Mouse (Mus musculus): ENCODE measurements around the gene Dnaic1. TPM values are rescaled to one million over a fixed set of nuclear protein-coding genes. Genes with fewer than 3 reads are reported as not detected.

Dnaic1 gene
- polyA plus RNA-seq, 1 experiment from 2014 or later, result 1.7 TPM

DNA sequence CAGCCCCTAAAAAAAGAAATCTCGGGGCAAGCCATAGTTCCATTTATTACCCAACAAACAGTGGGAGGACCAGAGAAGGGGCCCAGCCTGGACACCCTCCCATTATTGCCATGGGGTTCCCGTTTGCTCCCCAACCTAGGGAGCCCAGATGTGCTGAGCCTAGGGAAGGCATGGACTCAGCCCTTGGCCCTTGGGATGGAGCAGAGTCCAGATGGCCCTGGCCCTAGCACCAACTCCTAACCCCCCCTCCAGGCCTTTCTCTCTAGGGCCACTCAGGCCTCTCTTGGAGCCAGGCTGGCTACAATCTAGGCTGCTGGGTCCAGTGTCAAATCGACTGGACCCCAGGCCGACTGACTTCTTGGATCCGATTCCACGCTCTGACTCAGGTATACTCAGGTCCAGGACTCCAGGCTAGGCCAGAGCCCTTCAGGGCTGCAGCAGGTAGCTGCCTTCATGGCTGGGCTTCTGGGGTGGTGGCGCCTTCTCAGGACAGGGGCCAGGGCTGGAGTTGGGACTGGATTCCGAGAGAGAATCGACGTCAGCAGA lies 68.7 kb downstream of the Dnaic1 start:
- Histone ChIP-seq H3K36me3 (no peaks in the 10 kb centered on the region), H3K9me3 (replicated peaks) (no peaks in the 10 kb centered on the region), H3K27ac (no peak overlapping the region), H3K4me3 (replicated peaks) (no peak overlapping the region), H3K27me3 (peaks cover 14% of the 10 kb centered on the region), H3K4me2 (peak overlapping the region; percentile 85; the same call in 1 of the 2 replicates), H3K4me1 (peaks cover 55% of the 10 kb centered on the region), H3K9ac (no peak overlapping the region)
- 91% methylated on average over 10 of the region's 10 CpGs for WGBS
- no peak for ATAC-seq (replicated peaks; ENCODE audit: low FRiP score)

DNA sequence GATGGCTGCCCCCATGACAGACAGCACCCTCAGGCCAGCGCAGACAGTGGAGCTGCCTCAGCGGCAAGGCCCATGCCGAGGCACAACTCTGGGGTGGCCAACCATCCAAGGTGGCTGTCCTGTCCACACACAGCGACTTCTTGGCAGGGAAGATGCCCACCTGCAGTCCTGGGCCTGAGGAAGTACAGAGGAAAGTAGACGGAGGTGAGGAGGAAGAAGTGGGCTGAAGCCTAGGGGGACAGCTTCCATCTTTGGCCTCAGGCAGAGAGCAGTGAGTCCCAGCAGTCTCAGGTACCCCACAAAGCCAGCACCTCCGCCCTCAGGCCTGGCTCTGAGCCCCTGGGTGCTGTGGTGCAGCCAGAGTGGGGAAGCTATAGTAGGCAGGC lies 69.2 kb downstream of the Dnaic1 start:
- no peak overlapping the region for H3K27ac ChIP-seq
- no peak overlapping the region for H3K9ac ChIP-seq
- peak overlapping the region; percentile 85 for H3K4me2 ChIP-seq
- ATAC-seq (replicated peaks; ENCODE audit: low FRiP score), result no peak
- peak overlapping the region; percentile 57 for H3K4me3 ChIP-seq (replicated peaks)
- H3K9me3 ChIP-seq (replicated peaks), result no peaks in the 10 kb centered on the region
- peaks cover 55% of the 10 kb centered on the region for H3K4me1 ChIP-seq
- no peaks in the 10 kb centered on the region for H3K36me3 ChIP-seq
- WGBS, result 83% methylated on average over 6 of the region's 6 CpGs
- H3K27me3 ChIP-seq, result peaks cover 14% of the 10 kb centered on the region

DNA sequence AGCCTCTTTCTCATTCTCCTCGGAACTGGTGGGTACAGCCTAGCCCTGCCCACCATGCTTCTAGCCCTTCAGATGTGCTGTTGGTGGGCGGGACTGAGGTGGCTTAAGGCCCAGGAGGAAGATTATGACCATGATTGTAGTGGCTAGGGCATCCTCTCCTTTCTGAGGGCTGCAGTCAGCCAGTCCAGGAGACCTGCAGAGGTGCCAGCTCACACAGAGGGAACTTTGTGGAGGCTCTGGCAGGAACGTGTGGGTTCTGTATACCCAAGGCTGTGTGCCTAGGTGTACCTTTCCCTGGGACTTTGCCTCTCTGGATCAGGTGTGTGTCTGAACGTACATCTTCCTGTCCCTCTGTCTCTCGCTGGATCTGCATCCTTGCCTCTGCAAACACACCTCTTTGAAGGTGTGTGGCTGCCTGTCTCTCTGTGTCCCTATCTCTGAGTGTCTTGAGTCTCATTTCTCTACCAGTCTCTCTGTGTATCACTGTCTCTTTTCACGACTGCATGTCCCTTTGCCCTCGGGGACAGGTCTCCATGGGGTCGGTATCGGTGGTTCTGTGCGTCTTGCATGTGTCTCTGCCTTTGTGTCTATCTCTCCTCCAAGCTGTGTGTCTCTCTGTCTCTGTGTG lies 69.8 kb downstream of the Dnaic1 start:
- Histone ChIP-seq H3K4me3 (replicated peaks) (peak overlapping the region; percentile 57), H3K27ac (peak overlapping the region; percentile 75), H3K9ac (peak overlapping the region; percentile 66), H3K4me1 (peaks cover 55% of the 10 kb centered on the region), H3K4me2 (peak overlapping the region; percentile 85), H3K9me3 (replicated peaks) (no peaks in the 10 kb centered on the region), H3K27me3 (peaks cover 14% of the 10 kb centered on the region), H3K36me3 (no peaks in the 10 kb centered on the region)
- ATAC-seq (replicated peaks; ENCODE audit: low FRiP score), result no peak
- WGBS, result 14% methylated on average over 10 of the region's 10 CpGs

DNA sequence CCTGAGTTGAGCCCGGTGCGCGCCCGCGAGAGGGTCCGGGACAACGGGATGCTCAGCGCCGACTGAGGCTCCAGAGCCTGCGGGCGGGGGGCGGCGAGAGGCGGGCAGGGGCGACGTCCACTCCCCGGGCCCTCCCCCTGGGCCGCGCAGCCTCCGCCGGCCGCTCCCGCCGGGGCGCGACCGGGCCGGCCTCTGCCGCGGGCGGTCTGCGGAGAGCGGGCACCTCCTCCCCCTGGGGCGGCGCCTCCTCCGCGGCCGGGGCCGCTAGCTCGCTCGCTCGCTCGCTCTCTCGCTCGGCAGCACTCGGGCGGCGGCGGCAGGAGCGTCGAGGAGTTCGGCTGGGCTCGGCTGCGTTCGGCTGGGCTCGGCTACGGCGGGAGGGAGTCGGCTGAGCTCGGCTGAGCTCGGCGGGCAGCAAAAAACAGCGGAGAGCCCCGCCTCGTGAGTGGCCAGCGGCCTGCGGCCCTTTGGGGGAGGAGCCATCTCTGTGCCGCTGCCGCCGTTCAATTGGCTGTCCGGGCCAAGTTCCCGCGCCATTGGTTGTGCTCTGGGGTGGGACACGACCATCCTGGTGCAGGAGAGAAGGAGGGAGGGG lies 70.4 kb downstream of the Dnaic1 start, which contains the start of gene Enho:
TSS of gene Enho (minus strand) at position 412 of the 595 bp plus-strand sequence.
- peaks cover 14% of the 10 kb centered on the region for H3K27me3 ChIP-seq
- no peaks in the 10 kb centered on the region for H3K9me3 ChIP-seq (replicated peaks)
- peak within 1 kb of the TSS; percentile 75 for H3K27ac ChIP-seq
- peak within 1 kb of the TSS; percentile 85 for H3K4me2 ChIP-seq
- ATAC-seq (replicated peaks; ENCODE audit: low FRiP score), result peak; percentile 90
- H3K4me3 ChIP-seq (replicated peaks), result peak within 1 kb of the TSS; percentile 57
- peaks cover 52% of the 10 kb centered on the region for H3K4me1 ChIP-seq
- peak within 1 kb of the TSS; percentile 66 for H3K9ac ChIP-seq
- WGBS, result under 1% methylated on average over 64 of the region's 74 CpGs
- no peaks in the 10 kb centered on the region for H3K36me3 ChIP-seq

DNA sequence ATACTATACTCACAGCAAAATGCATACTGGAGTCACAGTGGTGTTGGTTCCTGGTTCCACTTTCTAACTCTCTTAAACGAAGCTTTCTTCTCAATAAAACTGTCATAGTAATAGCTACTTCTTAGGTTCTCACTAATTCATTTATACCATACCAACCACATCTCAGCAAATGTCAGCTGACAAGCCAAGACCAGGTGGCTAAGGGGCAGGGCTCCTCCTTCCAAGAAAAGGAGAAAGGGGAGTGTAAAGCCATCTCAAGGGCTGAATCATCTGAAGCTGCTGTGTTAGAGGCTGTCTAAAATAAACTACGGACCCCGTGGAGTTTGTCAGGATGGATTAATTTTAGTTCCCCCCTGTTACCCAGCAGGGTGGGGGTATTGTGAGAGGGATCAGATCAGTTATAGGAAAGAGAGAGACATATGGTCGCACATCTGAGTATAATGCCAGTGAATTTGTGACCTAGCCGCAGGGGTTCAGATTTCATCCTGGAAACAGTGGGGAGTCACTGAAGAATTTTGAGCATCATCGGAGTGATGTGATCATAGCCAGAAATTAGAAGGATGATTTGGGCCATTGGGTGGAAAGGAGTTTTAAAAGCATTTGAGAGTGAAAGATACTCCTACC lies 71.7 kb downstream of the Dnaic1 start:
- Histone ChIP-seq H3K9me3 (replicated peaks) (no peaks in the 10 kb centered on the region), H3K27me3 (peaks cover 14% of the 10 kb centered on the region), H3K4me3 (replicated peaks) (no peak overlapping the region), H3K4me2 (no peak overlapping the region), H3K36me3 (no peaks in the 10 kb centered on the region), H3K27ac (no peak overlapping the region), H3K4me1 (peaks cover 39% of the 10 kb centered on the region), H3K9ac (no peak overlapping the region)
- 76% methylated on average over 6 of the region's 6 CpGs for WGBS
- ATAC-seq (replicated peaks; ENCODE audit: low FRiP score), result no peak

DNA sequence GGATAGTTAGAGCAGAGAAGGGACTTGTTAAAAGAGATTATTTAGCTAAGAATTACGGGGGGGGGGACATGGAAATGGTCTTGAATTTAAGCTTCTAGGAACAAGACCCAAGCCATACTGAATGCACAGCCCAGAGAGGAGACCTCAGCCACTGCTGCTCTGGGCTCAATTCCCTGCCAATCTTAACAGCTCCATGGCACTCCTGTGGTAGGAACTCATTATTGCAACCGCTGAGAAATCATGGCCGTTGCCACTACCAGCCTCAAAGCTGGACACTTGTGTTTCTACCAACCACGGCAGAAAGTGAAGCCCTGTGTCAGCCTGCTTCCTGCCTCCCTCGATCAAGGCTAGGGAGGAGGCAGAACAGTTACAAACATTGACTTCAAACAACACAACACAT lies 75.9 kb downstream of the Dnaic1 start:
- Histone ChIP-seq H3K9me3 (replicated peaks) (no peaks in the 10 kb centered on the region), H3K9ac (no peak overlapping the region), H3K36me3 (no peaks in the 10 kb centered on the region), H3K4me2 (no peak overlapping the region), H3K27me3 (no peaks in the 10 kb centered on the region), H3K4me3 (replicated peaks) (no peak overlapping the region), H3K4me1 (peaks cover 14% of the 10 kb centered on the region; the same call in 1 of the 2 replicates), H3K27ac (no peak overlapping the region)
- WGBS, result 20% methylated on average over 5 of the region's 5 CpGs
- ATAC-seq (replicated peaks; ENCODE audit: low FRiP score), result no peak

DNA sequence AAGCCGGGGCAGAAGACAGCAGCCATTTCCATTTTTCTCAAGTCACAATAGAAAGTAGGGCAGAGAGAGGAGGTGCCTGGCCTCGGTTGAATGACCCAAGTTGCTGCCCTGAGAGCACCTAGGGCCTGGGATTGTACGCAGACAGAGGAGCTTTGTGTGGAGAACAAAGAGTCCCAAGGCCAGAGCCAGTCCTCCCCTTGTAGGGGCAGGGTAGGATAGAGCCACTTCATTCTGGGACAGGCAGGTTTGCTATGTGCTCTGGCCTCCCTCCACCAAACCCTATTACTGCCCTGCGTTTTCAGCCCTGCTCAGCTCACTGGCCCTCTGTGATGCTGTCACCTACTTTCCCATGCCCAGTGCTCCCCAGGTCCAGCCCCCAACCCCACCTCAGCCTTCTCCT lies 78.6 kb downstream of the Dnaic1 start:
- Histone ChIP-seq H3K4me1 (0 out of 2 replicates have a peak, but pooled peaks cover 10% of the 10 kb centered on the region), H3K4me2 (no peak overlapping the region), H3K9me3 (replicated peaks) (no peaks in the 10 kb centered on the region), H3K36me3 (no peaks in the 10 kb centered on the region), H3K4me3 (replicated peaks) (no peak overlapping the region), H3K27me3 (no peaks in the 10 kb centered on the region), H3K27ac (no peak overlapping the region), H3K9ac (no peak overlapping the region)
- ATAC-seq (replicated peaks; ENCODE audit: low FRiP score), result no peak
- 56% methylated on average over 4 of the region's 4 CpGs for WGBS

DNA sequence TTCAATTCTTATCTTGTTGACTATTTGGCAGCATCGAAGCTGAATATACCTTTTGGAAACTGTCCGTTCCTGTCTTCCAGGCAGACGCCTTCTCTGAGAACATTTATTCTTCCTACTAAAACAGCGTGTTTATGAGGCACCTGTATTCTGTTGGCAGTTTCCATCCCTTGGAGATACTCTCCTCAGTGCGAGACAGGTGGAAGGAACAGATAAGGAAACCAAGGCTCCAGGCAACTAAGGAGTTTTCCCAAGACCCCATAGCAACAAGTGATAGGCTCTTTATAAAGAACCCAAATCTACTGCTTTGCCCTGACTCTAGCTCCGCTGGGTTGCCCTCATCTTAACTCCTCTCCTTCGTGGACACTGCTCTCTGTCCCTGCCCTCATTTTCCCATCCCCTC lies 79.1 kb downstream of the Dnaic1 start:
- H3K27me3 ChIP-seq, result no peaks in the 10 kb centered on the region
- no peak for ATAC-seq (replicated peaks; ENCODE audit: low FRiP score)

DNA sequence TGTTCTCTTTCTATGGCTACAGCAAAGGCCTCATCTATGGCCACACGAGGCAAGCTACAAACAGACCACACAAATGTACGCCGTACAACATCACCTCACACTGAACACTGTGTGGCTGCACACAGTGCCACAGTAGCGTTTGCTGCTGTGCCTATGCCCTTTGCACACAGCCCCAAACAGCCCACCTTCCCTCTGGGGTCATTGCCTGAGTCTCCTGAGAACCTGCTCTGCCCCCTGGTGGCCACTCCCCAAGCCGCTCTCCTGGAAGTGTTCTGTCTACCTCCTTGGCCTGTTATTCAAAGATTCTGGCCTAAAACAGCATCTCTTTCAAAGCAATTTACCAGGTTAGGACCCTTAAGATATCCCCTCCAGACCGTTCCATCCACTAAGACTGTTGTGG lies 83.7 kb downstream of the Dnaic1 start:
- Histone ChIP-seq H3K4me2 (no peak overlapping the region), H3K36me3 (peaks cover 9% of the 10 kb centered on the region; the same call in 1 of the 2 replicates), H3K27me3 (no peaks in the 10 kb centered on the region), H3K27ac (no peak overlapping the region), H3K9ac (no peak overlapping the region), H3K9me3 (replicated peaks) (no peaks in the 10 kb centered on the region), H3K4me3 (replicated peaks) (no peak overlapping the region), H3K4me1 (peaks cover 18% of the 10 kb centered on the region)
- peak; percentile 49; the same call in 1 of the 2 replicates for ATAC-seq (replicated peaks; ENCODE audit: low FRiP score)
- WGBS, result 41% methylated on average over 6 of the region's 6 CpGs

More for the DNA sequence above, 79.1 kb downstream of the Dnaic1 start:
- Histone ChIP-seq H3K4me3 (replicated peaks) (no peak overlapping the region), H3K4me1 (0 out of 2 replicates have a peak, but pooled peaks cover 12% of the 10 kb centered on the region), H3K9me3 (replicated peaks) (no peaks in the 10 kb centered on the region), H3K4me2 (no peak overlapping the region), H3K36me3 (no peaks in the 10 kb centered on the region), H3K27ac (no peak overlapping the region), H3K9ac (no peak overlapping the region)
- WGBS, result 73% methylated on average over 7 of the region's 7 CpGs

DNA sequence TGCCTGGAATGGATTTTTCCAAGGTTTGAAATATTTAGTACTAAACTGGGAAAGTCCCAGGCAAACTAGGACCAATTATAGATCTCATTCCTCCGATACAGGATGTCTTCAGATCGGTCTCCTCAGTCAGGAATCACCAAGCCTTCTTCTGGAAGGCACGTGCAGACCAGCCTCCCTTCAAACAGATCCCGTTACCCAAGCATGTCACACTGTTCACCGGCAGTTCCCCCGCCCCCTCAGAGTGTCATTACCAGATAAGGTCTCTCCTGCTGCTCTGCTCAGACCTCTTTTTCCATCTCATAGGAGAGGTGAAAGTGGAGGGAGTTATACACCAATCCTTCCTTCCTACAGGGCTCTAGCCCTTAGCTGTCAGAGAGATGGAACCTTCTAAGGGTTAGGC lies 84.2 kb downstream of the Dnaic1 start:
- Histone ChIP-seq H3K4me1 (peaks cover 18% of the 10 kb centered on the region), H3K9me3 (replicated peaks) (no peaks in the 10 kb centered on the region), H3K9ac (no peak overlapping the region), H3K27me3 (no peaks in the 10 kb centered on the region), H3K27ac (no peak overlapping the region), H3K4me3 (replicated peaks) (no peak overlapping the region), H3K4me2 (no peak overlapping the region), H3K36me3 (peaks cover 9% of the 10 kb centered on the region; the same call in 1 of the 2 replicates)
- 51% methylated on average over 6 of the region's 6 CpGs for WGBS
- no peak for ATAC-seq (replicated peaks; ENCODE audit: low FRiP score)

DNA sequence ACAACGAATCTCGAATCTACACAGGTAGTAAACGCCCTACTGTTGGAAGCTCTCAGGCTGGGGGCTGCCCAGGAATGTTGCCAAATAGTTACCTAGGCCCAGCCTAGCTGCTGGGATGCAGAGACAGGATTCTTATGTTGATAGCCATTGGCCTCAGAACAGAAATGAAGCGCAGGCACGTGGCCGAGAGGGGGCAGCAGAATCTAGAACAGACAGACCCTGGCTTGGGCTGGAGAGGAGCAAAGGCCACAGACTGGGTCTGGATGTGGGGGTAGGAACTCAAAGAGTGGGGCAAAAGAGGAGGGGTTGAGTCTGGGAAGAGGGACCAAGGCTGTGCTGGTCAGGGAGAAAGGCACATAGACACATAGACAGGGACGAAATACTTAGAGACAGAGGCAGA lies 84.6 kb downstream of the Dnaic1 start:
- H3K9ac ChIP-seq, result 0 out of 2 replicates have a peak overlapping the region, but pooled peaks have one; percentile 1
- H3K4me2 ChIP-seq, result no peak overlapping the region
- no peak overlapping the region for H3K4me3 ChIP-seq (replicated peaks)
- WGBS, result 16% methylated on average over 7 of the region's 7 CpGs
- peaks cover 22% of the 10 kb centered on the region for H3K4me1 ChIP-seq
- H3K27ac ChIP-seq, result no peak overlapping the region
- no peak; the same call in 1 of the 2 replicates for ATAC-seq (replicated peaks; ENCODE audit: low FRiP score)
- H3K27me3 ChIP-seq, result no peaks in the 10 kb centered on the region
- no peaks in the 10 kb centered on the region for H3K9me3 ChIP-seq (replicated peaks)
- H3K36me3 ChIP-seq, result peaks cover 9% of the 10 kb centered on the region; the same call in 1 of the 2 replicates

DNA sequence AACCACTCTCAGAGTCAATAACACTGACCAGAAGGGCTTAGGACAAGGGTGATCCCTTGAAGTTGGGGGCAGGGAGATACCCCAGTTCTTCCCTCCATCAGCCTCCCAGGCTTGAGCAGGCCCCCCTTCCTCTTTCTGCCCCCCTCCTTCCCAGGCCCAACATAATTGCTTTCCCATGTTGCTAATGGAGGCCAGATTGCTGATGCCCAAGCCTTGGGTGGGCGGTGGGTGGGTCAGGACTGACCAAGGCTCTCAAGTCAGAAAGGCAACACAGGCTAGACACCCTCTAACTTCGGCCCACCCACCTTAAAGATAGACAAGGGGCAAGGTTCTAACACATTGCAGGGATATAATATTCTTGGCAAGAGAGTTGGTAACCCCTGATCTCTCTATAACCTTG lies 86.0 kb downstream of the Dnaic1 start:
- ATAC-seq (replicated peaks; ENCODE audit: low FRiP score), result no peak
- H3K4me2 ChIP-seq, result no peak overlapping the region
- no peak overlapping the region for H3K4me3 ChIP-seq (replicated peaks)
- H3K9ac ChIP-seq, result no peak overlapping the region
- H3K27me3 ChIP-seq, result no peaks in the 10 kb centered on the region
- H3K27ac ChIP-seq, result no peak overlapping the region
- no peaks in the 10 kb centered on the region for H3K9me3 ChIP-seq (replicated peaks)
- peaks cover 9% of the 10 kb centered on the region; the same call in 1 of the 2 replicates for H3K36me3 ChIP-seq
- peaks cover 35% of the 10 kb centered on the region for H3K4me1 ChIP-seq
- WGBS, result 85% methylated on average over 2 of the region's 2 CpGs
